Mouse (Mus musculus) left cerebral cortex, adult 9 months (tissue): Measurements from ENCODE around the gene Gtf3c6.
A peak's percentile ranks its signal among the peaks of the same experiment; 100 is the strongest.

Source experiments
- DNase-seq, 2 experiments: peaks; one replicate each; pipeline ENCODE4 v3.0.0; 2022; ENCODE audit warnings: low spot score in 2 of 2

Gene Gtf3c6

GRCm38 (mm10) chr10:40258976-40259375 lies 1.1 kb upstream of the Gtf3c6 start:
- DNase-seq = peak in 1 of 2 experiments; percentile 61

GRCm38 (mm10) chr10:40258401-40258966 lies 576 bp upstream of the Gtf3c6 start:
- DNase-seq = peak; percentile 36 to 57

GRCm38 (mm10) chr10:40256716-40257115 lies 1.2 kb downstream of the Gtf3c6 start:
- peak in 1 of 2 experiments; percentile 49 for DNase-seq

GRCm38 (mm10) chr10:40250969-40251368 lies 6.9 kb downstream of the Gtf3c6 start:
- no peak for DNase-seq

GRCm38 (mm10) chr10:40249625-40250024 lies 8.3 kb downstream of the Gtf3c6 start:
- DNase-seq = peak in 1 of 2 experiments; percentile 26

GRCm38 (mm10) chr10:40247166-40247716 lies 10.7 kb downstream of the Gtf3c6 start:
- DNase-seq = no peak

- peak; percentile 45 to 81 for DNase-seq
Measured at GRCm38 (mm10) chr10:40246374-40247165, 11.3 kb downstream of the Gtf3c6 start, which contains the start of gene Rpf2. Rpf2 (minus strand) TSS chr10:40247036.

GRCm38 (mm10) chr10:40237826-40238225 lies 20.1 kb downstream of the Gtf3c6 start:
- no peak for DNase-seq

- no peak for DNase-seq
Measured at GRCm38 (mm10) chr10:40233241-40233640, 24.7 kb downstream of the Gtf3c6 start.

GRCm38 (mm10) chr10:40232442-40232841 lies 25.5 kb downstream of the Gtf3c6 start:
- DNase-seq = no peak

- no peak for DNase-seq
Measured at GRCm38 (mm10) chr10:40229725-40230124, 28.2 kb downstream of the Gtf3c6 start.

- no peak for DNase-seq
Measured at GRCm38 (mm10) chr10:40227660-40228303, 30.1 kb downstream of the Gtf3c6 start.

- peak in 1 of 2 experiments; percentile 22 for DNase-seq
Measured at GRCm38 (mm10) chr10:40218874-40219273, 39.0 kb downstream of the Gtf3c6 start.

- DNase-seq = peak; percentile 65 to 97
Measured at GRCm38 (mm10) chr10:40212443-40213169, 45.3 kb downstream of the Gtf3c6 start.
